Mouse (Mus musculus) midbrain, postnatal 0 days (tissue): ENCODE data around the gene Shb. TPM values are rescaled to one million over a fixed set of nuclear protein-coding genes. Genes with fewer than 3 reads are reported as not detected.

ENCODE experiments used
- ATAC-seq: fragments of 200-750 bp; cut with Nextera tagmentation; 2 replicates; pipeline ENCODE4 v1.8.0; 2017; ENCODE audit warnings: moderate number of reproducible peaks, mild to moderate bottlenecking, moderate TSS enrichment, moderate library complexity; ENCODE audit not compliant: low FRiP score
- DNase-seq: peaks from one replicate; pipeline ENCODE4 v3.0.0-alpha.2; 2015; ENCODE audit warnings: low spot score
- H3K27ac ChIP-seq: fragments of 300-500 bp; sonication (generic); 2 replicates; pipeline ENCODE4 v1.5.1; 2014; ENCODE audit warnings: low read depth, mild to moderate bottlenecking, low read length, mixed read lengths
- H3K27me3 ChIP-seq: fragments of 300-500 bp; sonication (generic); 2 replicates; pipeline ENCODE4 v1.6.1; 2014; ENCODE audit warnings: low read length, control low read depth, mixed read lengths; ENCODE audit not compliant: insufficient read depth
- H3K36me3 ChIP-seq: fragments of 300-500 bp; sonication (generic); 2 replicates; pipeline ENCODE4 v1.6.1; 2014; ENCODE audit warnings: low read length, control low read depth, mixed read lengths; ENCODE audit not compliant: insufficient read depth
- H3K4me1 ChIP-seq: fragments of 300-500 bp; sonication (generic); 2 replicates; pipeline ENCODE4 v1.6.1; 2014; ENCODE audit warnings: mild to moderate bottlenecking, control low read depth, antibody characterized with exemption, low read length, mixed read lengths; ENCODE audit not compliant: insufficient read depth
- H3K4me2 ChIP-seq: fragments of 300-500 bp; sonication (generic); 2 replicates; pipeline ENCODE4 v1.6.1; 2014; ENCODE audit warnings: low read depth, mild to moderate bottlenecking, low read length, mixed read lengths; ENCODE audit not compliant: poor library complexity, severe bottlenecking
- H3K4me3 ChIP-seq: fragments of 300-500 bp; sonication (generic); 2 replicates; pipeline ENCODE4 v1.5.1; 2014; ENCODE audit warnings: low read depth, mild to moderate bottlenecking, low read length, moderate library complexity
- H3K9ac ChIP-seq: fragments of 300-500 bp; sonication (generic); replicated peaks from 2 replicates; pipeline ENCODE4 v1.6.1; 2014; ENCODE audit warnings: mild to moderate bottlenecking, low read length, moderate library complexity, mixed read lengths; ENCODE audit not compliant: poor library complexity, severe bottlenecking
- H3K9me3 ChIP-seq: fragments of 300-500 bp; sonication (generic); 2 replicates; pipeline ENCODE4 v1.6.1; 2016; ENCODE audit warnings: low read length, control low read depth
- CTCF ChIP-seq: IDR thresholded peaks from 2 replicates; pipeline ENCODE4 v1.5.1; 2016; ENCODE audit warnings: antibody characterized with exemption, mild to moderate bottlenecking
- WGBS: fragments of 180-500 bp; shearing (Covaris S2); extraction: QIAGEN DNeasy Blood & Tissue Kit; methylation state at CpG from one replicate; pipeline ENCODE4 v1.1.7; 2014; 5-methylcytosine and 5-hydroxymethylcytosine counted together
- polyA plus RNA-seq: library from polyadenylated mRNA; unstranded; fragments of >200 nt; fragmentation: Nextera tagmentation; extraction: Ambion mirVana; gene quantifications from 2 replicates; pipeline ENCODE4 v1.2.1, GENCODE M21; 2015
- total RNA-seq: library from RNA; depleted of rRNA; stranded (reverse); fragments of >200 nt; gene quantifications from 2 replicates; pipeline ENCODE4 v1.2.3, GENCODE M21; 2014

Shb gene
- total and polyA plus RNA-seq, 2 experiments from 2014 or later, result 5.8 to 21.9 TPM

- DNase-seq (no peak), ATAC-seq (no peak)
- Histone ChIP-seq H3K9me3 (no peaks in the 10 kb centered on the region), H3K27me3 (peaks cover 2% of the 10 kb centered on the region), H3K36me3 (no peaks in the 10 kb centered on the region), H3K9ac (no peak overlapping the region), H3K27ac (no peak overlapping the region), H3K4me1 (peaks cover 12% of the 10 kb centered on the region; the same call in 1 of the 2 replicates), H3K4me2 (no peak overlapping the region), H3K4me3 (no peak overlapping the region)
- no peak for TF ChIP-seq CTCF
- WGBS, result 95% methylated on average over 4 of the region's 4 CpGs
Observed at GRCm38 (mm10) chr4:45474131-45474530, 58.1 kb downstream of the Shb start.

GRCm38 (mm10) chr4:45473129-45473528 is 59.1 kb downstream of the Shb start:
- Histone ChIP-seq H3K9me3 (no peaks in the 10 kb centered on the region), H3K9ac (no peak overlapping the region), H3K27me3 (no peaks in the 10 kb centered on the region; the same call in 1 of the 2 replicates), H3K27ac (no peak overlapping the region), H3K4me1 (peaks cover 12% of the 10 kb centered on the region; the same call in 1 of the 2 replicates), H3K4me3 (no peak overlapping the region), H3K36me3 (no peaks in the 10 kb centered on the region), H3K4me2 (no peak overlapping the region)
- DNase-seq (peak; percentile 92), ATAC-seq (peak; percentile 63)
- 18% methylated on average over 11 of the region's 11 CpGs for WGBS
- no peak for TF ChIP-seq CTCF

DNA sequence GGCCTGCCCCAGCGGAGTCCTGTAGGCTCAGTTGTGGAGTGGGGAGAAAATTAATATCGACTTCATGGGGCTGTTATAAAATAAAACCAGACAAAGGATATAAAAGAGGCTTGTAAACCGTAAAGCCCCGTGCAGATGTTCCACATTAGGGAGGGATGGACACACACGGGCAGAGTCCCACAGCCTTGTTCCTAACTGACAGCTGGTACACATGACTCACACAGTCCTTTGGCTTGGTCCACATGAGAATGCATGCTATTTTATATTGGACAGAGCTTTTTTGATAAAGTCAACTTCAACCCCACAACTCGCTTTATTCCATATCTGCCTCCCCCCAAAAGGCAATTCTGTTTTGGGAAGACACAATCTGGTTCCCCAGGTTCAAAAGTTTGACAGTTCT is 59.6 kb downstream of the Shb start:
- Histone ChIP-seq H3K9ac (no peak overlapping the region), H3K4me1 (peaks cover 12% of the 10 kb centered on the region; the same call in 1 of the 2 replicates), H3K27me3 (no peaks in the 10 kb centered on the region; the same call in 1 of the 2 replicates), H3K4me2 (no peak overlapping the region), H3K27ac (no peak overlapping the region), H3K4me3 (no peak overlapping the region), H3K36me3 (no peaks in the 10 kb centered on the region), H3K9me3 (no peaks in the 10 kb centered on the region)
- ATAC-seq (no peak), DNase-seq (no peak)
- TF ChIP-seq CTCF, result no peak
- 46% methylated on average over 6 of the region's 6 CpGs for WGBS

DNA sequence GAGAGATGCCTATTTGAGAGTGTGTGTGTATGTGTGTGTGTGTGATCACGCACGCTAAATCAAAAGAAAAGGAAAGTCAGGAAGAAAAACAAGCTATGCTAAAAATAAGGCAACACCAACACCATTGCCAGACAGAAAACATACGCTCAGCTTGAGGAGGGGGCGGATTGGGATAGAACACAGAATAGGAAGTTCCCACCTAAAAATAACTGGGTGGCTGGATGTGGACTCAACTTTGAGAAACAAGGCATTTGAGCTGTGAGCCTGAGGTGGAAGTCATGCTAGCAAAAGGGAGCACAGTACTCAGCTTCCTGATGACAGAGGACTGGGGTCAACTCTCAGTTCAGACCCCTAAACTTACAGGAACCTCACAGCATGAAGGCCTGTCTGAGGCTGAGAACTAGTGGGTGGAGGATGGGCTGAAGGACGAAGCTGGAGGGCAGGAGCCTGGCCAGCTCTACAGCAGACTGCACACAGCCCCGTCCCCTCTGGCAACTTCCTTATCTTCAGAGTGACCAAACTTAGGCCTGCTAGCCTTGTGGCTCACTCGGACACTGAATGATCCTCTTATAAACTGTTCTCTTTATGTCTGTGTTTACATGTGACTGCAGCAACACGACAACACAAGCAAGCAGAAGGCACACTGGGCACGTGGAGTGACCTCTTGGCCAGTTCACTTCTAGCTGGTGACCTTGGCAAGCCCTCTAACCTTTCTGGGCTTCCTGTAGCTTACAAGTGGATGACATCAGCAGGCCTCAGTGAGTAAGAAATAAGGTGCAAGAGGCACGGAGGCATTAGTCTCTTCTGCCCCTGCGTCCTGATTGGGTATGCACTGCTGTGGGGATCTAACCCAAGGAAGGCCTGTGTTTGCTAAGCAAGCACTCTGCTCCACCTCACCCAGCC is 60.4 kb downstream of the Shb start:
- H3K4me3 ChIP-seq, result no peak overlapping the region
- ATAC-seq (no peak), DNase-seq (no peak)
- WGBS, result 70% methylated on average over 11 of the region's 11 CpGs
- no peak overlapping the region for H3K4me2 ChIP-seq
- H3K27me3 ChIP-seq, result no peaks in the 10 kb centered on the region; the same call in 1 of the 2 replicates
- no peak overlapping the region for H3K9ac ChIP-seq
- no peaks in the 10 kb centered on the region for H3K9me3 ChIP-seq
- no peaks in the 10 kb centered on the region for H3K36me3 ChIP-seq
- H3K4me1 ChIP-seq, result peaks cover 12% of the 10 kb centered on the region; the same call in 1 of the 2 replicates
- no peak overlapping the region for H3K27ac ChIP-seq
- TF ChIP-seq CTCF, result no peak

- Histone ChIP-seq H3K9me3 (no peaks in the 10 kb centered on the region), H3K27me3 (no peaks in the 10 kb centered on the region), H3K9ac (no peak overlapping the region), H3K4me2 (no peak overlapping the region), H3K4me3 (no peak overlapping the region), H3K27ac (no peak overlapping the region), H3K4me1 (peaks cover 12% of the 10 kb centered on the region; the same call in 1 of the 2 replicates), H3K36me3 (no peaks in the 10 kb centered on the region)
- TF ChIP-seq CTCF, result no peak
- 69% methylated on average over 6 of the region's 6 CpGs for WGBS
- no peak for DNase-seq
- no peak for ATAC-seq
Observed at GRCm38 (mm10) chr4:45469057-45469456, 63.2 kb downstream of the Shb start.

DNA sequence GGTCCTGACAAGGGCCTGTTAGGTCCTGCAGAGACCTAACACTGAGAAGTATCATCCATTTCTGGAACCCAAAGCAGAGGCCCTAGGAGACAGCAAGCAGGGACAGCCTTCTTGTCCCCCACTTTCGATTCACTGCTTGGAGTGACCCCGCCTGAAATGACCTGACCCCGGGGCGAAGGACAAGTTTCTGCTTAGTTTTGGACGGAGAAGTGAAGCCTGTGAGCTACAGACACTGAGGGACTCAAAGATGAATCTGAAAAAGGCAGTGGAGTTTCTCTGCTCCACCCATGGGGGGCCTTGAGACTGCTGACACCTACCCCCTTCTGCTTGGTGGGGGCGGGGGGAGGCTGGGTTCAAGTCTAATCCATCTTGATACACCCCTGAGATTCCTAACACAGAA is 63.8 kb downstream of the Shb start:
- DNase-seq, result no peak
- Histone ChIP-seq H3K36me3 (no peaks in the 10 kb centered on the region), H3K4me3 (no peak overlapping the region), H3K4me1 (peaks cover 9% of the 10 kb centered on the region; the same call in 1 of the 2 replicates), H3K4me2 (no peak overlapping the region), H3K9ac (no peak overlapping the region), H3K27me3 (no peaks in the 10 kb centered on the region), H3K27ac (no peak overlapping the region), H3K9me3 (no peaks in the 10 kb centered on the region)
- TF ChIP-seq CTCF, result no peak
- WGBS, result 93% methylated on average over 6 of the region's 6 CpGs
- ATAC-seq, result no peak
